Mouse (Mus musculus): ENCODE data around the gene Opn1mw. TPM values are rescaled to one million over a fixed set of nuclear protein-coding genes. Genes with fewer than 3 reads are reported as not detected.

The Opn1mw gene
- not detected in 2 replicates for polyA plus RNA-seq (2012; ENCODE audit: low replicate concordance)

DNA sequence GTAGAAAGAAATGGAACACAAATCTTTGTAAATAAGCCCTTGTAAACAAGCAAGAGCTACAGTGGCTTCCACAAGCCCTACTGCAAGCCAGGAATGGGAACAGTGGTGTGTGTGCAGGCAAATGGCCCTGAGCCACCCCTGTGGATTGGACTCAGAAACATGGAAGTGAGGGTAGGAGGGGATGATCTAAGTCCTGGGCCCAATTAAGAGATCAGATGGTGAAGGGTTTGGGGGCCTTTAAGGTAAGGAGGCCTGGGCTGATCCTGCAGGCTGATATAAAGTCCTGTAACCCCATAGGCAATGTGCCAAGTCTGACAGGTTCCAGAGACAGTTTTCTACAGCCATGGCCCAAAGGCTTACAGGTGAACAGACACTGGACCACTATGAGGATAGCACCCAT is at the start of gene Opn1mw:
Gene Opn1mw, plus strand, starts transcription at position 301 of the 400 bp plus-strand sequence.

DNA sequence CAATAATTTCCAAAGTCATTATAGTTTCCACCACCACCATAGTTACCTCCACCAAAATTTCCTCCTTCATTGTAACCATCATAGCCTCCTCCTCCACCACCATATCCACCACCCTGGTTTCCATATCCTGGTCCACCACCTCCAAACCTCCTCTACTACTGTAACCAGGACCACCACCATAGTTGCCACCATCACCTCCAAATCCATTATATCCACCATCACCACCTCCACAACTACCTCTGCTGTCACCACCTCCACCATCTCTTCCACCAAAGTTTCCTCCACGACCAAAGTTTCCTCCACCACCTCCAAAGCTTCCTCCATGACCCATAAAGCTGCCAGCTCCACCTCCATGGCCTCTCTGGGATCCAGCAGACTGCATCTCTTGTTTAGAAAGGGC is 8.0 kb downstream of the Opn1mw start, which contains the start of gene Mecp2:
Gene Mecp2, minus strand, starts transcription at position 101 of the 400 bp plus-strand sequence.

DNA sequence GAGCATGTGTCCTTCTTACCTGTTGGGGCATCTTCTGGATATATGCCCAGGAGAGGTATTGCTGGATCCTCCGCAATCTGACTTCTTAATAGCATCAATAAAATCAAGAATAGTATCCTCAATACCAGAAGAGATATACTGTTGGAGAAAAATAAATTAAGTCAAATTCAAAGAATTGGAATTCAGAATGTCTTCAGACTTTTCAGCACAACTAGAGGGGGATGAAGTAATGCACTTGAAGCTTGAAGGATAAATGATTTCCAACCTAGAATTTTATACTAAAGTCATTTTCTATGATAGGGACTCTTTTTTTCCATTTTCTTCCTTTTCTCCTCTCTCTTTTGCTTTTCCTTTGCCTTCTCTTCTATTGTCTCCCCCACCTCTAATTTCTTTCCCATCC is 40.5 kb downstream of the Opn1mw start, which contains the start of gene Tex28:
Gene Tex28, minus strand, starts transcription at position 101 of the 400 bp plus-strand sequence.

DNA sequence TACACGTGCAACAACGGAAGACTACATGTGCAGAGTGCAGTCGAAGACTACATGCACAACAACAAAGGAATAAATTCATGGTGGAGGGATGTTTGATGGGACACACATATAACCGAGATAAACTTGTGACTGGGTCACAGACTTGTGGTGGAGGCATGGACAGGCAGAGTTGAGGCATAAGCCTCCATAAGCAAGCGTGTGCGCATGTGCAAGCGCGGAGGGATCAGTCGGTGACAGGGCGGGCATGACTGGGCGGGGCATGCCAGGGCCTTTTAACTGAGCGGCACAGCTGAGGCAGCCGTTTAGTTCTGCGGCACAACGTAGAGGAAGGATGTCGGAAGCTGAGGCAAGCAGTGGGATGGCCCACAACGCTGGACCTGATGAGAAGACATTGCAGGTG is 49.7 kb downstream of the Opn1mw start, which contains the start of gene Tktl1:
Gene Tktl1, plus strand, starts transcription at position 301 of the 400 bp plus-strand sequence.

Other genes with a start within 250 kb of the Opn1mw start
- gene Avpr2, start 235.4 kb upstream of the Opn1mw start, polyA plus RNA-seq (2012; ENCODE audit: low replicate concordance) = 0.46 TPM in 1 of 2 replicates, not detected in the other
- gene L1cam, start 231.4 kb upstream of the Opn1mw start, polyA plus RNA-seq (2012; ENCODE audit: low replicate concordance) = 0.76 and 0.90 TPM in 2 replicates
- 14.9 and 31.1 TPM in 2 replicates for gene Arhgap4, start 205.6 kb upstream of the Opn1mw start, polyA plus RNA-seq (2012; ENCODE audit: low replicate concordance)
- 50.5 and 132 TPM in 2 replicates for gene Naa10, start 205.5 kb upstream of the Opn1mw start, polyA plus RNA-seq (2012; ENCODE audit: low replicate concordance)
- gene Renbp, start 196.6 kb upstream of the Opn1mw start, polyA plus RNA-seq (2012; ENCODE audit: low replicate concordance) = 2.2 and 22.1 TPM in 2 replicates
- gene Hcfc1, start 161.1 kb upstream of the Opn1mw start, polyA plus RNA-seq (2012; ENCODE audit: low replicate concordance) = 177 and 378 TPM in 2 replicates
- 374 and 449 TPM in 2 replicates for gene Irak1, start 103.5 kb upstream of the Opn1mw start, polyA plus RNA-seq (2012; ENCODE audit: low replicate concordance)
- 27.3 and 47.4 TPM in 2 replicates for gene Mecp2, start 7.9 kb downstream of the Opn1mw start, polyA plus RNA-seq (2012; ENCODE audit: low replicate concordance)
- not detected in 2 replicates for gene Tex28, start 40.4 kb downstream of the Opn1mw start, polyA plus RNA-seq (2012; ENCODE audit: low replicate concordance)
- not detected in 2 replicates for gene Tktl1, start 49.8 kb downstream of the Opn1mw start, polyA plus RNA-seq (2012; ENCODE audit: low replicate concordance)
- gene Flna, start 122.4 kb downstream of the Opn1mw start, polyA plus RNA-seq (2012; ENCODE audit: low replicate concordance) = 42.2 and 77.0 TPM in 2 replicates
- gene Emd, start 127.2 kb downstream of the Opn1mw start, polyA plus RNA-seq (2012; ENCODE audit: low replicate concordance) = 14.2 and 47.5 TPM in 2 replicates
- 109 and 533 TPM in 2 replicates for gene Rpl10, start 143.3 kb downstream of the Opn1mw start, polyA plus RNA-seq (2012; ENCODE audit: low replicate concordance)
- gene Taz, start 154.4 kb downstream of the Opn1mw start, polyA plus RNA-seq (2012; ENCODE audit: low replicate concordance) = 33.1 and 36.6 TPM in 2 replicates
- gene Dnase1l1, start 154.9 kb downstream of the Opn1mw start, polyA plus RNA-seq (2012; ENCODE audit: low replicate concordance) = 0.18 and 1.0 TPM in 2 replicates
- gene Atp6ap1, start 169.6 kb downstream of the Opn1mw start, polyA plus RNA-seq (2012; ENCODE audit: low replicate concordance) = 16.9 and 43.6 TPM in 2 replicates
- 29.7 and 52.2 TPM in 2 replicates for gene Gdi1, start 177.5 kb downstream of the Opn1mw start, polyA plus RNA-seq (2012; ENCODE audit: low replicate concordance)
- gene Fam50a, start 185.6 kb downstream of the Opn1mw start, polyA plus RNA-seq (2012; ENCODE audit: low replicate concordance) = 8.0 and 12.8 TPM in 2 replicates
- gene Plxna3, start 201.6 kb downstream of the Opn1mw start, polyA plus RNA-seq (2012; ENCODE audit: low replicate concordance) = 6.0 and 6.2 TPM in 2 replicates
- gene Lage3, start 226.2 kb downstream of the Opn1mw start, polyA plus RNA-seq (2012; ENCODE audit: low replicate concordance) = 5.2 and 5.7 TPM in 2 replicates
- gene Ubl4a, start 245.8 kb downstream of the Opn1mw start, polyA plus RNA-seq (2012; ENCODE audit: low replicate concordance) = 12.5 and 13.6 TPM in 2 replicates
- gene Slc10a3, start 245.9 kb downstream of the Opn1mw start, polyA plus RNA-seq (2012; ENCODE audit: low replicate concordance) = 1.8 and 3.0 TPM in 2 replicates